Mouse (Mus musculus) limb, embryonic 12.5 days (tissue): Measurements from ENCODE around the gene Ptpra. TPM values are rescaled to one million over a fixed set of nuclear protein-coding genes. Genes with fewer than 3 reads are reported as not detected.

Experiments used
- ATAC-seq: fragments of 200-750 bp; cut with Nextera tagmentation; 2 replicates; pipeline ENCODE4 v1.8.0; 2017; ENCODE audit warnings: low read depth, moderate TSS enrichment; ENCODE audit not compliant: insufficient number of reproducible peaks, insufficient read depth, low FRiP score, low TSS enrichment
- H3K27ac ChIP-seq: fragments of 300-500 bp; sonication (generic); 2 replicates; pipeline ENCODE4 v1.5.1; 2016; ENCODE audit warnings: mild to moderate bottlenecking, moderate library complexity
- H3K27me3 ChIP-seq: fragments of 300-500 bp; sonication (generic); 2 replicates; pipeline ENCODE4 v1.6.1; 2016; ENCODE audit warnings: mild to moderate bottlenecking, moderate library complexity
- H3K36me3 ChIP-seq: fragments of 300-500 bp; sonication (generic); 2 replicates; pipeline ENCODE4 v1.6.1; 2016; ENCODE audit warnings: mild to moderate bottlenecking, moderate library complexity
- H3K4me1 ChIP-seq: fragments of 300-500 bp; sonication (generic); replicated peaks from 2 replicates; pipeline ENCODE4 v1.6.1; 2016
- H3K4me2 ChIP-seq: fragments of 300-500 bp; sonication (generic); 2 replicates; pipeline ENCODE4 v1.6.1; 2016; ENCODE audit warnings: mild to moderate bottlenecking, moderate library complexity
- H3K4me3 ChIP-seq: fragments of 300-500 bp; sonication (generic); replicated peaks from 2 replicates; pipeline ENCODE4 v1.5.1; 2016; ENCODE audit warnings: mild to moderate bottlenecking
- H3K9ac ChIP-seq: fragments of 300-500 bp; sonication (generic); replicated peaks from 2 replicates; pipeline ENCODE4 v1.6.1; 2016; ENCODE audit warnings: mild to moderate bottlenecking, moderate library complexity
- H3K9me3 ChIP-seq: fragments of 300-500 bp; sonication (generic); 2 replicates; pipeline ENCODE4 v1.6.1; 2016; ENCODE audit warnings: mild to moderate bottlenecking, moderate library complexity
- WGBS: fragments of 180-500 bp; shearing (Covaris S2); methylation state at CpG from one replicate; pipeline ENCODE4 v1.1.7; 2016; 5-methylcytosine and 5-hydroxymethylcytosine counted together
- polyA plus RNA-seq: library from polyadenylated mRNA; unstranded; fragments of >200 nt; fragmentation: Nextera tagmentation; extraction: Ambion mirVana; gene quantifications from 2 replicates; pipeline ENCODE4 v1.2.1, GENCODE M21; 2016

The Ptpra gene
- polyA plus RNA-seq, 1 experiment from 2014 or later, result 108 TPM

DNA sequence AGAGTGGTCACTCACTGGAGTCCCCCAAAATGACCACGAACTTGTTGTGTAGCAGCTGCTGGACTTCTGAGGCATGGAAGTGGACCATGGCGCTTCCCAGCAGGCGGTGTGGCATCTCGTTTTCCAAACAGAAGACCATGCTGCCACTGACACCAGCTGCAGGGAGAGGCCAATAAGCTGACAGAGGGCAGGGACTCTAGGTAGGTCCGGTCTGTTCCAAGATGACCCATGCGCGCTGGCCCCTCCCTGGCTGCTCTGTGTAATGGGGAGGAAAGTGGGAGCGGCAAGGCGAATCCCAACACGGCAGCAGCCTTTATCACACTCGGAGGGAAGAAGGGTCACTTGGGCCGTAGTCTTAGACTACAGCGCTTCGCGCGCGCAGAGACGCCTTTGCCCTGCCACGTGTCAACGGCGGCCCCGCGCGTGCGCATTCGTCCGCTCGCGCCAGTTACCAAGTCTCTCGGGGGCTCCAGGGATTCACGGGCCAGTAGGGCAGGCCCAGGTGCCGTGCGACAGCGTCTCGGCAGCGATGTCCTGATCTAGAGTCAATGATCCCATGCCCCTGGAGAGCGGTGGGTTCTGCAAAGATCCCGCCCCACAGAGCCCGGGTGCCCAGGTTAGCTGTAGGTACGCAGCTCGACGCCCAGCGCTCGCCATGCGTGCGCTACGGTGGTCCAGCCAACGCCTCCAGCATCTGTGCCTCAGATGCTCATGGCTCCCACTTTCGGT, 26.5 kb upstream of the Ptpra start:
- peak overlapping the region; percentile 74 for H3K9ac ChIP-seq
- H3K4me2 ChIP-seq, result peak overlapping the region; percentile 78
- no peaks in the 10 kb centered on the region for H3K9me3 ChIP-seq
- H3K4me1 ChIP-seq, result peaks cover 14% of the 10 kb centered on the region
- peak; percentile 77 for ATAC-seq
- peak overlapping the region; percentile 93 for H3K27ac ChIP-seq
- peak overlapping the region; percentile 86 for H3K4me3 ChIP-seq
- no peaks in the 10 kb centered on the region for H3K27me3 ChIP-seq
- peaks cover 35% of the 10 kb centered on the region for H3K36me3 ChIP-seq
- 12% methylated on average over 49 of the region's 49 CpGs for WGBS

GRCm38 (mm10) chr2:130424126-130424853, 25.8 kb upstream of the Ptpra start, which contains the start of the genes Vps16 and Pced1a:
Gene Vps16 (plus strand): TSS chr2:130424339.
Gene Pced1a (minus strand): TSS chr2:130424701.
- peak within 1 kb of the TSS; percentile 86 for H3K4me3 ChIP-seq
- no peaks in the 10 kb centered on the region for H3K27me3 ChIP-seq
- peak within 1 kb of the TSS; percentile 93 for H3K27ac ChIP-seq
- H3K4me1 ChIP-seq, result peaks cover 14% of the 10 kb centered on the region
- H3K9me3 ChIP-seq, result no peaks in the 10 kb centered on the region
- peak; percentile 94 for ATAC-seq
- H3K36me3 ChIP-seq, result peaks cover 28% of the 10 kb centered on the region
- H3K4me2 ChIP-seq, result peak within 1 kb of the TSS; percentile 78
- peak within 1 kb of the TSS; percentile 74 for H3K9ac ChIP-seq
- WGBS, result under 1% methylated on average over 58 of the region's 58 CpGs

GRCm38 (mm10) chr2:130425112-130425511, 25.0 kb upstream of the Ptpra start:
- ATAC-seq, result no peak
- WGBS, result 55% methylated on average over 5 of the region's 5 CpGs
- peaks cover 14% of the 10 kb centered on the region for H3K4me1 ChIP-seq
- H3K27ac ChIP-seq, result no peak overlapping the region
- peak overlapping the region; percentile 86 for H3K4me3 ChIP-seq
- H3K9ac ChIP-seq, result peak overlapping the region; percentile 74
- H3K36me3 ChIP-seq, result peaks cover 29% of the 10 kb centered on the region; the same call in 1 of the 2 replicates
- H3K4me2 ChIP-seq, result peak overlapping the region; percentile 78
- H3K27me3 ChIP-seq, result no peaks in the 10 kb centered on the region
- H3K9me3 ChIP-seq, result no peaks in the 10 kb centered on the region

DNA sequence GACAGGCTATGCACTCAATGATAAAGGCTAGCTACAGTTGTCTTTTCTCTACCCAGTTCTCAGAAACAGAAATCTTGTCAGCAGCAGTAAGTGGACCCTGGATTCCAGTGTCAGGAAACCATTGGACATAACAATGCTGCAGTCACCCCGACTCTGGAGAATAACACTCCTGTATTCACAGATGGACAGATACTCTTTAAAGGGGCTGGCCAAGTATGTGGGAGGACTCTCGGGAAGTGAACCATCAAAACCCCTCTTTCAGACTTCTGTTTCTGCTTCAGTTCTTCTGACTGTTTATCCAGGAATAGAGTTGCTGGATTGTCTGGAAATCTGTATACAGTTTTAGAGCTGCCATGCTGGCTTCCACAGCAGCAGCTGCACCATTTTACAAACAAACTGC, 20.2 kb upstream of the Ptpra start:
- Histone ChIP-seq H3K4me1 (peaks cover 6% of the 10 kb centered on the region), H3K4me2 (no peak overlapping the region), H3K9me3 (no peaks in the 10 kb centered on the region), H3K4me3 (no peak overlapping the region), H3K36me3 (peaks cover 27% of the 10 kb centered on the region), H3K27me3 (no peaks in the 10 kb centered on the region), H3K27ac (no peak overlapping the region), H3K9ac (no peak overlapping the region)
- no peak for ATAC-seq
- 84% methylated on average over 2 of the region's 2 CpGs for WGBS

GRCm38 (mm10) chr2:130430484-130430883, 19.6 kb upstream of the Ptpra start:
- peaks cover under 1% of the 10 kb centered on the region; the same call in 1 of the 2 replicates for H3K4me1 ChIP-seq
- no peak for ATAC-seq
- no peaks in the 10 kb centered on the region for H3K27me3 ChIP-seq
- H3K27ac ChIP-seq, result no peak overlapping the region
- no peak overlapping the region for H3K9ac ChIP-seq
- peaks cover 27% of the 10 kb centered on the region for H3K36me3 ChIP-seq
- H3K4me3 ChIP-seq, result no peak overlapping the region
- 79% methylated on average over 3 of the region's 3 CpGs for WGBS
- no peak overlapping the region for H3K4me2 ChIP-seq
- H3K9me3 ChIP-seq, result no peaks in the 10 kb centered on the region

- no peak overlapping the region for H3K9ac ChIP-seq
- no peak overlapping the region for H3K27ac ChIP-seq
- ATAC-seq, result no peak
- WGBS, result 85% methylated on average over 3 of the region's 3 CpGs
- no peaks in the 10 kb centered on the region for H3K4me1 ChIP-seq
- no peaks in the 10 kb centered on the region for H3K9me3 ChIP-seq
- H3K4me3 ChIP-seq, result no peak overlapping the region
- H3K36me3 ChIP-seq, result peaks cover 28% of the 10 kb centered on the region
- H3K27me3 ChIP-seq, result no peaks in the 10 kb centered on the region
- no peak overlapping the region for H3K4me2 ChIP-seq
Observed at GRCm38 (mm10) chr2:130432157-130432556, 17.9 kb upstream of the Ptpra start.

- peak; percentile 47; the same call in 1 of the 2 replicates for ATAC-seq
- no peaks in the 10 kb centered on the region for H3K27me3 ChIP-seq
- H3K9ac ChIP-seq, result no peak overlapping the region
- H3K4me3 ChIP-seq, result no peak overlapping the region
- no peaks in the 10 kb centered on the region for H3K4me1 ChIP-seq
- H3K36me3 ChIP-seq, result peaks cover 34% of the 10 kb centered on the region
- 30% methylated on average over 4 of the region's 4 CpGs for WGBS
- no peaks in the 10 kb centered on the region for H3K9me3 ChIP-seq
- no peak overlapping the region for H3K4me2 ChIP-seq
- H3K27ac ChIP-seq, result no peak overlapping the region
Observed at GRCm38 (mm10) chr2:130433152-130433551, 16.9 kb upstream of the Ptpra start.

GRCm38 (mm10) chr2:130436769-130437168, 13.3 kb upstream of the Ptpra start:
- ATAC-seq, result no peak
- Histone ChIP-seq H3K9me3 (no peaks in the 10 kb centered on the region), H3K27me3 (no peaks in the 10 kb centered on the region), H3K36me3 (peaks cover 53% of the 10 kb centered on the region), H3K4me3 (no peak overlapping the region), H3K27ac (no peak overlapping the region), H3K4me2 (no peak overlapping the region), H3K4me1 (no peaks in the 10 kb centered on the region), H3K9ac (no peak overlapping the region)
- 95% methylated on average over 1 of the region's 1 CpGs for WGBS

DNA sequence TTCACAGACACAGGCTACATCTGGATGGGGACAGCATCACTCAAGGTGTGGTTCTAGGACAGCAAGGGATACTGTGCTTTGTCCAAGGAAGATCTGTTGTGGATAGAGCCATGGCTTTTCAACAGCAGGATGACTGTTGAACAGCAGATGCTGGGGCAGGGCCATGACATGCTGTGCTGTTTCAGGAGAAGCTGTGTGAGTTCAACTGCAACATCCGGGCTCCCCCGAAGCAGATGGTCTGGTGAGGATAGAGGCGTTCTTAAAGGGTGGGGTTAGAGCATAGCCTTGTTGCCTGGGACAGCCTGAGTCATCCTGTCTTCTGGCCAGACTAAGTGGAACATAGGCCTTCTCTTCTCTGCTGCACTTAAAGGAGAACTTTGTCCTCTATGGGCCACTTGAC, 11.2 kb upstream of the Ptpra start:
- H3K27ac ChIP-seq, result no peak overlapping the region
- H3K9ac ChIP-seq, result no peak overlapping the region
- no peak for ATAC-seq
- 88% methylated on average over 3 of the region's 3 CpGs for WGBS
- H3K36me3 ChIP-seq, result peaks cover 67% of the 10 kb centered on the region
- no peaks in the 10 kb centered on the region for H3K9me3 ChIP-seq
- H3K4me3 ChIP-seq, result no peak overlapping the region
- no peaks in the 10 kb centered on the region for H3K4me1 ChIP-seq
- no peak overlapping the region for H3K4me2 ChIP-seq
- no peaks in the 10 kb centered on the region for H3K27me3 ChIP-seq

- no peaks in the 10 kb centered on the region for H3K27me3 ChIP-seq
- H3K4me2 ChIP-seq, result no peak overlapping the region
- no peaks in the 10 kb centered on the region for H3K4me1 ChIP-seq
- WGBS, result 93% methylated on average over 4 of the region's 4 CpGs
- ATAC-seq, result no peak
- H3K36me3 ChIP-seq, result peaks cover 78% of the 10 kb centered on the region
- no peak overlapping the region for H3K4me3 ChIP-seq
- H3K27ac ChIP-seq, result no peak overlapping the region
- H3K9ac ChIP-seq, result no peak overlapping the region
- H3K9me3 ChIP-seq, result no peaks in the 10 kb centered on the region
Observed at GRCm38 (mm10) chr2:130439840-130440480, 10.1 kb upstream of the Ptpra start.

GRCm38 (mm10) chr2:130442162-130442561, 7.9 kb upstream of the Ptpra start:
- Histone ChIP-seq H3K4me1 (no peaks in the 10 kb centered on the region), H3K4me3 (no peak overlapping the region), H3K27ac (no peak overlapping the region), H3K9ac (no peak overlapping the region), H3K9me3 (no peaks in the 10 kb centered on the region), H3K36me3 (peaks cover 85% of the 10 kb centered on the region), H3K4me2 (no peak overlapping the region), H3K27me3 (no peaks in the 10 kb centered on the region)
- no peak for ATAC-seq
- WGBS, result 86% methylated on average over 10 of the region's 10 CpGs
